Mouse (Mus musculus): ENCODE results near the gene Pold2. TPM values are rescaled to one million over a fixed set of nuclear protein-coding genes. Genes with fewer than 3 reads are reported as not detected.
A peak's percentile ranks its signal among the peaks of the same experiment; 100 is the strongest.
"Not testable (repeated sequence)": the region's sequence is repeated elsewhere in the genome, so short reads cannot be mapped to it uniquely, and the experiment has no call there.

The Pold2 gene
- polyA plus RNA-seq, 1 experiment from 2014 or later, result 155 TPM

- peak overlapping the region; percentile 40 for H3K4me3 ChIP-seq (ENCODE audit: low read length)
- peak overlapping the region; percentile 76 for H3K4me2 ChIP-seq (replicated peaks; ENCODE audit: low read depth, low read length)
- peaks cover 8% of the 10 kb centered on the region; the same call in 1 of the 2 replicates for H3K27me3 ChIP-seq (ENCODE audit: insufficient read depth, low read length)
- 1% methylated on average over 32 of the region's 32 CpGs for WGBS
- H3K36me3 ChIP-seq (ENCODE audit: insufficient read depth, low read length), result no peaks in the 10 kb centered on the region
- H3K9ac ChIP-seq (replicated peaks; ENCODE audit: low read length), result peak overlapping the region; percentile 57
- peak; percentile 65 for ATAC-seq (ENCODE audit: low FRiP score, low TSS enrichment)
- peaks cover 30% of the 10 kb centered on the region for H3K4me1 ChIP-seq (ENCODE audit: insufficient read depth, low read length)
- no peak overlapping the region for H3K27ac ChIP-seq (ENCODE audit: low read length)
- H3K9me3 ChIP-seq (ENCODE audit: low read length), result no peaks in the 10 kb centered on the region
Measured at GRCm38 (mm10) chr11:5901950-5902349, 23.9 kb upstream of the Pold2 start.

- peak overlapping the region; percentile 76 for H3K4me2 ChIP-seq (replicated peaks; ENCODE audit: low read depth, low read length)
- WGBS, result 19% methylated on average over 3 of the region's 3 CpGs
- no peak for ATAC-seq (ENCODE audit: low FRiP score, low TSS enrichment)
- no peaks in the 10 kb centered on the region for H3K36me3 ChIP-seq (ENCODE audit: insufficient read depth, low read length)
- peak overlapping the region; percentile 40 for H3K4me3 ChIP-seq (ENCODE audit: low read length)
- no peak overlapping the region for H3K27ac ChIP-seq (ENCODE audit: low read length)
- no peaks in the 10 kb centered on the region for H3K9me3 ChIP-seq (ENCODE audit: low read length)
- peaks cover 8% of the 10 kb centered on the region; the same call in 1 of the 2 replicates for H3K27me3 ChIP-seq (ENCODE audit: insufficient read depth, low read length)
- H3K4me1 ChIP-seq (ENCODE audit: insufficient read depth, low read length), result peaks cover 31% of the 10 kb centered on the region
- H3K9ac ChIP-seq (replicated peaks; ENCODE audit: low read length), result peak overlapping the region; percentile 57
Measured at GRCm38 (mm10) chr11:5901320-5901719, 23.2 kb upstream of the Pold2 start.

- Histone ChIP-seq H3K4me3 (ENCODE audit: low read length) (no peak overlapping the region), H3K4me2 (replicated peaks; ENCODE audit: low read depth, low read length) (no peak overlapping the region), H3K4me1 (ENCODE audit: insufficient read depth, low read length) (peaks cover 34% of the 10 kb centered on the region), H3K36me3 (ENCODE audit: insufficient read depth, low read length) (no peaks in the 10 kb centered on the region), H3K27ac (ENCODE audit: low read length) (no peak overlapping the region), H3K9ac (replicated peaks; ENCODE audit: low read length) (no peak overlapping the region), H3K27me3 (ENCODE audit: insufficient read depth, low read length) (peaks cover 8% of the 10 kb centered on the region; the same call in 1 of the 2 replicates), H3K9me3 (ENCODE audit: low read length) (no peaks in the 10 kb centered on the region)
- WGBS, result 94% methylated on average over 10 of the region's 10 CpGs
- no peak for ATAC-seq (ENCODE audit: low FRiP score, low TSS enrichment)
Measured at GRCm38 (mm10) chr11:5899286-5899685, 21.2 kb upstream of the Pold2 start.

- Histone ChIP-seq H3K9me3 (ENCODE audit: low read length) (no peaks in the 10 kb centered on the region), H3K4me3 (ENCODE audit: low read length) (no peak within 1 kb of the TSS), H3K4me2 (replicated peaks; ENCODE audit: low read depth, low read length) (peak within 1 kb of the TSS; percentile 24; the same call in 1 of the 2 replicates), H3K27me3 (ENCODE audit: insufficient read depth, low read length) (peaks cover 8% of the 10 kb centered on the region; the same call in 1 of the 2 replicates), H3K36me3 (ENCODE audit: insufficient read depth, low read length) (no peaks in the 10 kb centered on the region), H3K4me1 (ENCODE audit: insufficient read depth, low read length) (peaks cover 42% of the 10 kb centered on the region), H3K27ac (ENCODE audit: low read length) (no peak within 1 kb of the TSS), H3K9ac (replicated peaks; ENCODE audit: low read length) (no peak within 1 kb of the TSS)
- ATAC-seq (ENCODE audit: low FRiP score, low TSS enrichment), result no peak
- 72% methylated on average over 5 of the region's 5 CpGs for WGBS
Measured at GRCm38 (mm10) chr11:5898531-5898930, 20.4 kb upstream of the Pold2 start, which contains the start of gene Myl7. TSS of gene Myl7 (minus strand) at chr11:5898782.

- Histone ChIP-seq H3K4me2 (replicated peaks; ENCODE audit: low read depth, low read length) (peak overlapping the region; percentile 24; the same call in 1 of the 2 replicates), H3K27me3 (ENCODE audit: insufficient read depth, low read length) (peaks cover 6% of the 10 kb centered on the region; the same call in 1 of the 2 replicates), H3K9me3 (ENCODE audit: low read length) (no peaks in the 10 kb centered on the region), H3K27ac (ENCODE audit: low read length) (no peak overlapping the region), H3K4me3 (ENCODE audit: low read length) (no peak overlapping the region), H3K4me1 (ENCODE audit: insufficient read depth, low read length) (peaks cover 47% of the 10 kb centered on the region), H3K36me3 (ENCODE audit: insufficient read depth, low read length) (no peaks in the 10 kb centered on the region), H3K9ac (replicated peaks; ENCODE audit: low read length) (no peak overlapping the region)
- no peak for ATAC-seq (ENCODE audit: low FRiP score, low TSS enrichment)
- 20% methylated on average over 10 of the region's 10 CpGs for WGBS
Measured at GRCm38 (mm10) chr11:5897839-5898238, 19.7 kb upstream of the Pold2 start.

GRCm38 (mm10) chr11:5897230-5897629, 19.1 kb upstream of the Pold2 start:
- Histone ChIP-seq H3K36me3 (ENCODE audit: insufficient read depth, low read length) (no peaks in the 10 kb centered on the region), H3K9ac (replicated peaks; ENCODE audit: low read length) (no peak overlapping the region), H3K4me3 (ENCODE audit: low read length) (no peak overlapping the region), H3K27me3 (ENCODE audit: insufficient read depth, low read length) (peaks cover 3% of the 10 kb centered on the region; the same call in 1 of the 2 replicates), H3K27ac (ENCODE audit: low read length) (no peak overlapping the region), H3K4me1 (ENCODE audit: insufficient read depth, low read length) (peaks cover 50% of the 10 kb centered on the region), H3K9me3 (ENCODE audit: low read length) (no peaks in the 10 kb centered on the region), H3K4me2 (replicated peaks; ENCODE audit: low read depth, low read length) (peak overlapping the region; percentile 24; the same call in 1 of the 2 replicates)
- no peak for ATAC-seq (ENCODE audit: low FRiP score, low TSS enrichment)
- WGBS, result 22% methylated on average over 16 of the region's 16 CpGs

- 0 out of 2 replicates have a peak overlapping the region, but pooled peaks have one; percentile 15 for H3K9ac ChIP-seq (replicated peaks; ENCODE audit: low read length)
- 75% methylated on average over 6 of the region's 6 CpGs for WGBS
- no peak overlapping the region for H3K4me3 ChIP-seq (ENCODE audit: low read length)
- H3K36me3 ChIP-seq (ENCODE audit: insufficient read depth, low read length), result no peaks in the 10 kb centered on the region
- 0 out of 2 replicates have a peak overlapping the region, but pooled peaks have one; percentile 18 for H3K27ac ChIP-seq (ENCODE audit: low read length)
- H3K9me3 ChIP-seq (ENCODE audit: low read length), result no peaks in the 10 kb centered on the region
- peaks cover 54% of the 10 kb centered on the region for H3K4me1 ChIP-seq (ENCODE audit: insufficient read depth, low read length)
- H3K4me2 ChIP-seq (replicated peaks; ENCODE audit: low read depth, low read length), result no peak overlapping the region
- ATAC-seq (ENCODE audit: low FRiP score, low TSS enrichment), result no peak
- H3K27me3 ChIP-seq (ENCODE audit: insufficient read depth, low read length), result no peaks in the 10 kb centered on the region
Measured at GRCm38 (mm10) chr11:5893807-5894206, 15.7 kb upstream of the Pold2 start.

GRCm38 (mm10) chr11:5892810-5893368, 14.8 kb upstream of the Pold2 start:
- no peak overlapping the region for H3K4me2 ChIP-seq (replicated peaks; ENCODE audit: low read depth, low read length)
- H3K9ac ChIP-seq (replicated peaks; ENCODE audit: low read length), result no peak overlapping the region
- no peaks in the 10 kb centered on the region for H3K9me3 ChIP-seq (ENCODE audit: low read length)
- no peak overlapping the region for H3K4me3 ChIP-seq (ENCODE audit: low read length)
- peaks cover 47% of the 10 kb centered on the region for H3K4me1 ChIP-seq (ENCODE audit: insufficient read depth, low read length)
- H3K36me3 ChIP-seq (ENCODE audit: insufficient read depth, low read length), result no peaks in the 10 kb centered on the region
- 54% methylated on average over 4 of the region's 4 CpGs for WGBS
- ATAC-seq (ENCODE audit: low FRiP score, low TSS enrichment), result no peak
- H3K27ac ChIP-seq (ENCODE audit: low read length), result peak overlapping the region; percentile 69
- H3K27me3 ChIP-seq (ENCODE audit: insufficient read depth, low read length), result no peaks in the 10 kb centered on the region

- no peaks in the 10 kb centered on the region for H3K27me3 ChIP-seq (ENCODE audit: insufficient read depth, low read length)
- no peak overlapping the region for H3K4me3 ChIP-seq (ENCODE audit: low read length)
- H3K4me2 ChIP-seq (replicated peaks; ENCODE audit: low read depth, low read length), result no peak overlapping the region
- no peaks in the 10 kb centered on the region for H3K9me3 ChIP-seq (ENCODE audit: low read length)
- no peaks in the 10 kb centered on the region for H3K36me3 ChIP-seq (ENCODE audit: insufficient read depth, low read length)
- peaks cover 39% of the 10 kb centered on the region for H3K4me1 ChIP-seq (ENCODE audit: insufficient read depth, low read length)
- peak overlapping the region; percentile 69 for H3K27ac ChIP-seq (ENCODE audit: low read length)
- WGBS, result 17% methylated on average over 8 of the region's 8 CpGs
- ATAC-seq (ENCODE audit: low FRiP score, low TSS enrichment), result peak; percentile 91
- H3K9ac ChIP-seq (replicated peaks; ENCODE audit: low read length), result no peak overlapping the region
Measured at GRCm38 (mm10) chr11:5892151-5892591, 14.1 kb upstream of the Pold2 start.

GRCm38 (mm10) chr11:5888563-5888962, 10.5 kb upstream of the Pold2 start:
- not testable (repeated sequence) for H3K4me3 ChIP-seq (ENCODE audit: low read length); ATAC-seq (ENCODE audit: low FRiP score, low TSS enrichment); H3K4me2 ChIP-seq (replicated peaks; ENCODE audit: low read depth, low read length); H3K9me3 ChIP-seq (ENCODE audit: low read length); H3K27me3 ChIP-seq (ENCODE audit: insufficient read depth, low read length); H3K27ac ChIP-seq (ENCODE audit: low read length); H3K36me3 ChIP-seq (ENCODE audit: insufficient read depth, low read length); H3K9ac ChIP-seq (replicated peaks; ENCODE audit: low read length)
- 71% methylated on average over 5 of the region's 5 CpGs for WGBS
- peaks cover 26% of the 10 kb centered on the region for H3K4me1 ChIP-seq (ENCODE audit: insufficient read depth, low read length)

Data from kidney, embryonic 16.5 days (tissue).